Mouse (Mus musculus) adrenal gland, postnatal 4 days (tissue): Measurements from ENCODE around the gene Adamts6. TPM values are rescaled to one million over a fixed set of nuclear protein-coding genes. Genes with fewer than 3 reads are reported as not detected.

Source experiments
- DNase-seq, 2 experiments: peaks; one replicate each; pipeline ENCODE4 v3.0.0; 2021 to 2022; ENCODE audit warnings: low spot score in 2 of 2, mixed read lengths in 2 of 2
- long read RNA-seq, 2 experiments: library from polyadenylated mRNA; stranded (forward); transcript quantifications; one replicate each; pipeline ENCODE4 v2.0.0; 2021
- total RNA-seq, 2 experiments: library from RNA; stranded (reverse); gene quantifications; 2 replicates each; pipeline ENCODE4 v1.2.3; 2021

Gene Adamts6
- total RNA-seq, result 1 to 10 TPM; 5.6 to 8.1 TPM
- long read RNA-seq, experiment 1, result 0 reads
- long read RNA-seq, experiment 2, result 0 reads

DNA sequence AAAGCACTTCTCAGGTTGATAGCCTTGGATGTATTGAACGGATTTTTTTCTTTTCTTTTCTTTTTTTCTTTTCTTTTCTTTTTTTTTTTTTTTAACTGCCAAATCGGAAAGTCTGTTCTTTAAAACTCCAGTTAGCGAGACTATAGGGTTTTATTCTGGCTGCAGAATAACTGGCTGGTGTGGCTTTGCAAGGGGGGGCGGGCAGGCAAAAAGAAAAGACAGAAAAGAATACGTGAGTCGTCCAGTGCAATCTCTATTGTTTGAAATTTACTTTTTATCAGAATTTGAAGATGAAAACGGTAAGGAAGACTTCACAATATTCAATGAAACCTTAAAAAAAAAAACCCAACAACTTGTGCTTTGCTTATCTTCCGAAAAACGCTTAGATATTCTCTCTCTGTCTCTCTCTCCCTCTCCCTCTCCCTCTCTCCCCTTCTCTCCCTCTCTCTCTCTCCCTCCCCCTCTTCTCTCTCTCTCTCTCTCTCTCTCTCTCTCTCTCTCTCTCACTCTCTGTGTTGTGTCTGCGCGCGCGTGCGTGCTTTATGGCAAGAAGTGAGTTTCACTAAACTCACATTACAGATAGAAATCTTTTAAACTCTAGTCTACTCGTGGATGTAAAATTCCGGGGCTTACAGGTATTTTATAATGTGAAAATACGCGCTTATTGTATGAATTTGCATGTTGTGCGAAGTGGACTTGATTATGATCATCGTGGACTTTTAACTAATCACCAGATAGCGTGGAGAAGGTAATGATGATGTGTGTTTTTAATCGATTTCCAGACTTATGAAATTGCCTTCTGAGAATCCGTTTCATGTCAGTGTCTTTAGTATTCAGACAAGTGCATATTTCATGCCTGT lies at the start of gene Adamts6:
Gene Adamts6 (plus strand): TSS at position 470 of the 860 bp plus-strand sequence.
- DNase-seq, result no peak

DNA sequence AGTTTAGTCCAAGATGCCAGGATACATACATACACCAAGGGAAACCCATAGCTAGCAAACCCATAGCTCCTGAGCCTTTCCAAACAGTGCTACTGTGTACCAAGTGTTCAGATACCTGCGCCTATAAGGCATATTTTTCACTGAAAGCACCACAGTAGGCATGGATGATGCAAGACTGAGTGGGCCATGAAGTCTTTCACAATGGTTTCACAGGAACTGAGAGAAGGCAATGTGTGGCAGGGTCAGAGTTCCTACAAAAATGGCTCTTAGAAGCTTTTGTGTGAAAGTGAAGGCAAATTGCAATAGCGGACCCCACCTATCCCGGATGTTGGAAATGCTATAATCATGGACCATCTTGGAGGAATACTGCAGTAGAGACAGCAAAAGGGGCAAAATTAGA lies 28.6 kb upstream of the Adamts6 start:
- DNase-seq, result no peak

DNA sequence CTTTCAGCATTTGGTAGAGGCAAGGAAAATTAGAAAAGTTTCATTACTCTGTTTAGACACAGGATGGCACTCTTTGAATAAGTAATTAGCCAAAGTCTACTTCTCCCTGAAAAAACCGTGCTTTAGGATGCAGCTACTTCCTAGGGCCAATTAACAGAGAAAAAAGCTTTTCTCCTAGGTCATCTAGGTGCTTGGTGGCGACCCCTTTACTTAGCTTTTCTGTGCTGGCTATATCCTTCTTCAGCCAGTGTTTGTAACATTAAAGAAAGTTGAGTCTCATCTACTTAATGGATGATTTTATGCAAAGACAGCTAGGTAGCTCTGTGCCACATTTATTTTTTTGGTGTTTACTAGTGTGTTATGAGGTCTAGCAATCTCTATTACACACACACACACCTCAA lies 2.6 kb upstream of the Adamts6 start:
- no peak for DNase-seq

DNA sequence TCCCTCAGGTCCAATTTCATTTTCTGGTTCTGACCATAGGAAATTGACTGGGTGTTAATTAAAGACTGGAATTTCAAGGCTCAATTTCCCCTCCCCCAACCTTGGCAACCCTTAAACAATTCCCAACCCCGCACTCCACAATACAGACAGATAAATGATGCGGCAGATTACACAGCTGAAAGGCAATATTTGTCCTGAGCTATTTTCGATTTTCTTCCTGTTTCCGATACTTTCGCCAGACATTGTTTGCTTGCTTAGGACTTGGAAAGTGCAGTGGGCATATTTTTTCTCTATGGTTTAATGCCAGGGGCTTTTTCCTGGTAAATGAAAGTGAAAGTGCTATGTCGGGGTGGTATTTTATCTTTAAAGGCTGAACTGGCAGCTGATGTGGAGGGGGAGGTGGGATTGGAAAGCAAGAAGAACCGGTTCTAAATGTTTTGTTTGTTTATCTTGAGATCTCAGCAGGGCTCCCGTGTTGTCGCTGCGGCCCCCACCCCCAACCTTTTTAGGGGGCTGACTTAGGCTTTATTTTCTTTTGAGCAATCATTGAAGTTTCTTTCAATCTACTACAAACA lies 1.8 kb upstream of the Adamts6 start:
- no peak for DNase-seq

DNA sequence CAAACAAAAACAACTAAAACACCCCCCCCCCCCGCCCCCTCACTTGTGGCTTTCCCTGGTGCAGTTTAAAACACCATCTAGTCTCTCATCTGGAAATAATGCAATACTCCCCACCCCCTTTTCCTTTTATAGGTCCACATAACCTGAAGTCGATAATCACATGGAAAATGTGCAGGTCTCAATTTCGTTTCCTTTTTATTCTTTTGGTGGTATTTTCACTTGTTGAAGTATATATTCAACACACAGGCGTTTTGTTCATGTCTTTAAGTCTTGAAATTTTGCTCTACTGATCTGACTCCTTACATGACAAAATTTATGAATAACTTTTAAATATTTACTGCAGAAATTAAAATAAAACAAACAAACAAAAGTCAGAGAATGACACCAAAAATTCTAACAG lies 1.3 kb upstream of the Adamts6 start:
- DNase-seq, result no peak

DNA sequence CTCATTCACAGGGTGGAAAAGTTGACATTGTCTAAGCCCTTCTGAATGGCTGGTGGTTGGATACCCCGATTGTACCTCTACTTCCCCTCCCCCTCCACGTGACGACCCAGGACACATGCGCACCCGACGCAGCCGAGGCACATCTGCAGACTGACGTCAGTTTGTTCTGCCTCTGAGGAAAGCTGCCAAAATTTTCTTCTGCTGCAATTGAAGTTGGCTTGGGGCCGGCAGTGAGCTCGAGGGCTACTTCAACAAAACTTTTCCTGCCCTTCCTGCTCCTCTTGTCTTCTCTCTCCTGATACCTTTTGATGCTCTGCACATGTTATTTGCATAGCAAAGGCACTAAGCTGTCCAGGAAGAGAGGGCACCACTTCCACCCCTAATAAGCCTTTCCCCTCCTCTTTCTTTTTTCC lies 732 bp upstream of the Adamts6 start:
- peak; percentile 59 to 78 for DNase-seq

DNA sequence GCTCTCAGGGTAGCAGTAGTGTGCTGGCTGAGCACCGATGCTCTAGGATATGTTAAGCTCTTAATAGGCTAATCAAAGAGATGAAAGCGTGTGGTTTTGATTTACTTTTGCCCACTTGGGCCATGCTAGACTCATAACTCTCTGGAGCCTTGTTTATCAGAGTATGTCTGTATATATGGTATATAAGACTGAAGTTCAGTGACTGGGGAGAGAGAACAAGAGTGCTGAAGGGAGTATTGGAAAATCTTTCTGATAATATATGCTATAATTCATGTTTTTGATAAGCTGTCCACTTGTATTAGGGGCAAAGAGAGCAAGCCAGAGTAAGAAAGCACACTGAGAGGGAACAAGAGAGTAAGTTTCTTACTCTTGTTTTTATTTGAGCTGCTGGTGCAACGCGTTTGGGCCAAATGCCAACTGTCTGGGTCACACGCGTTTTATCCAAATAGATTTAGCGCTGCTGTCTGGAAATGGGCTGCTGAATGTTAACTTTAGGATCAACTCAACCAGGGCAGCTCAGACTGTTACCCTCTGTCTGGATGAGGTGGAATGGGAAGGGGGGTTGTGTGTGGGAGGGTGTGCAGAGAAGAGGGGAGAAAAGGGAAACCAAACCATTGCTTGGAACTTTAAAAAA lies 708 bp downstream of the Adamts6 start:
- DNase-seq, result peak; percentile 23 to 26

DNA sequence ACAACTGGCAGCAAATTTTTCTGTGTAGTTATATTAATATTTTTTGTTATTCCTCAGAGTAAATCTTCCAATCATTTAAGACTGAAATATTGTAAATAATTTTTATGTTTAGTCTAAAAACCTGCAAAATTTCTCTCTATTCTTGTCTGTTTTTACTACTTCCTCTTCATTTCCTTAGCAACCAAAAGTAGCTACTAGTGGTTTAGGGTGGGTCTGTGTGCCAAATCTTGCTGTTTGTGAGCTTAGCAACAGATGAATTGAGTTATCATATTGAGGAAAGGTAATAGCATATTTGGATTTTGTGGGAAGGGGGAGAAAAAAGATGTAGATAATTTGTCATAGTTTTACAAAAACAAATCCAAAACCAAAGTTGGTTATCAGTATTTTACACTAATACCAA lies 1.5 kb downstream of the Adamts6 start:
- no peak for DNase-seq

DNA sequence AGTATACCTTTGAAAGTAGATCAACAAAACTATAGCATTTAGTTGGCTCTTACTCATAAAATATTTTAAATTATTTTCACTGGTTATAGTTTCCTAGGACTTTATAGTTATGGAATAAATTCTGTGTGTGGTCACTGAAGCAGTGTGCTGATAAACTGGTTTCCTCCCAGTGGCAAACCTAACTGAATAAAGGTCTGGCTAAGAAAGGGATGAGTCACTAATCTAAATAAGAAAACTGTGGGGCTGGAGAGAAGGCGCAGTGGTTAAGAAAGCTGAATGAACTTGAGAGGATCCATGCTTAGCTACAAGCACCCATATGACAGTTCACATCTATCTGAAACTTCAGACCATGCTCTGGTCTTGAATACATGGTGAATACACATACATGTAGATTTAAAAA lies 7.8 kb downstream of the Adamts6 start:
- DNase-seq, result no peak

DNA sequence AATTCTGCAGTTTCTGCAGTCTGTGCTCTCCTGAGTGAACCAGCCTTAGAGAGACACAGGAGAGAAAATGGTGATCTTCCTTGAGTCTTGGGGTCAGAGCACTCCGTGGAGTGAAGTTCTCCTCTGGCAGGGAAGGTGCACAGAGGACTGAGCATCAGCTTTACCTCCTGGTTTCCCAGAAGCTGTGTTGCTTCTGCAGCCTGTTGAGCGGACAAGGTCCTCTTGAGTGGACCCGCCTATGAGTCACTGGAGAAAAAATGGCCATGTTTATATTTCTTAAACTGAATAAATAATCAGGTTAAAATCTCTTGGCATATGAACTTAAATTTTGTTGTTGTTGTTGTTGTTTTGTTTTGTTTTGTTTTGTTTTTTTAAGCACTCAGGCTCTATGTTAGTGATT lies 41.7 kb downstream of the Adamts6 start:
- DNase-seq, result no peak

DNA sequence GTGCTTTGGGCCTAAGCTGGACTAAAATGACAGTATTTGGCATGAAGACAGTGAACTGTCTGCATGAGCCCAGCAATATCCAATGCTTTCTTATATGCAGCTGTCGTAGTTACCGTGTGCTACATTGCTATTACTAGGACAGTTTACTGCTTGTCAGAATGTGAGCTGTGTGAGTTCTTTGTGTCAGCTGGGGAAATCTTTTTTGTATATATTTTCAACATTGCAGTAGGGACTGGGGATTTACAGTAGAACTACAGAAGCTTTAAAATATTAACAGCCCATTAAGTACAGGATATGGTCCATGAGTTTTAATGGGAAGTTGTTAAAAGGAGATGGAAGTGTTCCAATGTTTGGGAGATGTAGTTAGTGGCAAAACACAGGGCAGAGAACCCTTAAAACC lies 42.1 kb downstream of the Adamts6 start:
- DNase-seq, result no peak

DNA sequence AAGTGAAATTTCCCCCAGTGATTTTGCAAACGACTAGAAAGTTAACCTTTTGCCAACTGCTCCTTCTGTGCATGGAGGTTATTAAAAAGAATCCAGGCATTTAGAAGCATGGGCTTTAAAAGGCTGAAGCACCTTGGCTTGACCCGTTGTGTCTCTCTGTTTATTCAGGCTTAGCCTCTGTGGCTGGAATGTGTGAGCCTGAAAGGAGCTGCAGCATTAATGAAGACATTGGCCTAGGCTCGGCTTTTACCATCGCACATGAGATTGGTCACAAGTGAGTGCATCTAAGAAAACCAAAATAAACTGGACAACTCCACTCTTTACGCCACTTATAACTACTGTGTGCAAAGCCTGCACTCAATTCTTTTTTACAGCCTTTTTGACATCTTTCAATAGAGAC lies 65.0 kb downstream of the Adamts6 start:
- no peak for DNase-seq

DNA sequence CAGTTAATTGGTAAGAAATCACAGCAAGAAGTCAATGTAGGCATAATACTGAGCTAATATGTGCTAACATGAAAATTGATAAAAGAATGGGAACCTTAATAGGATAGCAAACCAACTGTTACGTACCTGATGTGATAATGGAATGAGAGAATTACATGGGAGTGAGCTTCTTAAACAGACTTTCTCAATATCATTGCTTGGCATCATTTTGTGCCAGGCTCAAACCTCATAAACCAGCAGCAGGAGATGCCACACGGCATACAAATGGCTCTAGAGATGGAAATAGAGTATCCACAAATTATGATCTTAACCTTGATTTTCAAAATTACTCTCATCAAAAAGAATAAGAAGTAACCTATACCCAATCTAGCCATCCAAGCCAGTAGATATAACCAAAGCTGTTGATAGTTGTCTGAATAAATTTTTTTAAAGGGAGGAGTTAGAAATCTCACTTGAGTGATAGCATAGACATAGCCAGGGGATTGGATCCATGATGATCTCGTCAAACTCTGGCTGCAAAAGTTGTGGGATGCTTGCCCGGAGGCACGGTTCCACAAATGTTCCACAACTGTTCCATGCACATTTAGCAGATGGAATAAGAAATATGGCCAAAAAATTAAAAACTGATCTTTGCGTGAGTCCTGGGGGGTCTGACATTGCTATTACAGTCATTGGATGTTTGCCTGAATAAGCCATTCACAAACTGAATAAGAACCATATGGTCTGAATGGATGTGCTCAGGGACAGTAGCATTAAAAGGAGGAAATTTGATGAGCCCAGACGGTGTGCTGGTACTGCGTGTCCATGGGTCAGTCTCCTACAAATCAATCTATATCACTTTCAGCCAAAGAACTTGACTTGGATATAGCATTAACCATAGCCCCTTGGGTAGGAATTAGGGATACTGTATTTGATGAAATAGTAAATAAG lies 106.1 kb downstream of the Adamts6 start:
- DNase-seq, result no peak

DNA sequence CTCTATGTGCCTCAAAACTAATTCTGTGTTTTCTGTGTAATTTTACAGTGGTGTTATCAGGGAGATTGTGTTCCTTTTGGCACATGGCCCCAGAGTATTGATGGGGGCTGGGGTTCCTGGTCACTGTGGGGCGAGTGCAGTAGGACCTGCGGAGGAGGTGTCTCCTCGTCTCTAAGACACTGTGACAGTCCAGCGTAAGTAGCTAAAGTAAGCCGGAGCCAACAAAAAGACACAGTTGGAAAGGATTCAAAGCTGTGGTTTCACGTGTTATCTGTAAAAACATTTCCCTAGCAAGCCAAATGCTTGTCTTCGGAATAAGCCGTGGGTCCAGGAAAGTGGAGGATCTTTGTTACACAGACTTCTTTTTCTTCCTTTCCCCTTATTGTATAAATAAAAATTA lies 110.2 kb downstream of the Adamts6 start:
- no peak for DNase-seq

DNA sequence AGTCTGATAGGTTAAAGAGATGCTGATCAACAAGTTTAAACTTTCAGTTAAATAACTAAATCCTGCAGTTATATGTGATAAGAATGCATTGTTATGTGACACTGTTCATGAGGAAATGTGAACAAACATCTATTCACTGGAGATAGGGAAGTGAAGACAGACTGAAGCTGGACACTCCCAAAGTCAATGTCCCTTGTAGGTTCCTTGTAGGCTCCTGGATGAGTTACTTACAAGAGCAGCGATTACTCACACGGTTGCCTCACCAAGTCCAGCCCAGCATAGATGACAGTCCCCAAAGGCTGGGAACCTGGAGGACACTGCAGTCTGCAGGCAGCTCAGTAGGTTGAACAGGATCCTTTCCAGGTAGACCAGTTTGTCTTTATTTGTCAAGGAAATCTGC lies 145.1 kb downstream of the Adamts6 start:
- DNase-seq, result no peak

DNA sequence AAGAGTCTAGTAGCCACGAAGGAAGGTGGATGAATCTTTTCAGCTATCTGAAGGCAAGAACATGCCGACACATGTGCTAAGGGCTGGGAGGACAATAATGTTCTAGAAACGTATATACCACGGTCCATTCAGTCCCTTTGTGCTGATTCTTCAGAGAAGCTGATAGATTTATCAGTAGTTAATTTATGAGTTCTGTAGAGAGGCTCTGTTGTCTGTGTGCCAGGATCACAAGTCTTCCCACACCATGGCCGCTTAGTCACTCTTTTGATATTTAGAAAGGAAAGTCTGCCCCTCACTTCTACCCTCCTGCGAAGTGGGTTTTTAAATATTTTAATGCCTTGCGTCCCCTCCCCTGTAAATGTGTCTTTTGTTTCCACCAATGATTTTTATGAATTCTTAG lies 154.9 kb downstream of the Adamts6 start:
- no peak for DNase-seq

DNA sequence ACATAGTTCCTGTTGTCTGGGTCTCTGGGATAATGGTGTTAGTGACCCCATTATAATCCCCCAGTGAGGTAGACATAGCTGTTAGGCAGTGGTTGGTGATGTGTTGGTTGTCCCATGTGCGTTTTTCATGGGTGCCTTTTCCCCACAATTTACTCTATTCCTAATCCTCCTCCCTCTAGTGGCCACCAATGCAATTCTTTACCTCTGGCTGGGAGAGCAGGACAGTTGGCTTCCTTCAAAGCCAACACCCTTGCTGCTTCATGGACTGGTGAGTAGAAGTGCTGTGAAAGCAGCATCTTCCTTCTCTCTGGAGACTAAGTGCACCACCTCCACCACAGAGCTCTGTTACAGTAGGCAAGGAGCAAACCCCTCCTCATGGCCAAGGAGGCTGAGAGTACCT lies 157.8 kb downstream of the Adamts6 start:
- no peak for DNase-seq

DNA sequence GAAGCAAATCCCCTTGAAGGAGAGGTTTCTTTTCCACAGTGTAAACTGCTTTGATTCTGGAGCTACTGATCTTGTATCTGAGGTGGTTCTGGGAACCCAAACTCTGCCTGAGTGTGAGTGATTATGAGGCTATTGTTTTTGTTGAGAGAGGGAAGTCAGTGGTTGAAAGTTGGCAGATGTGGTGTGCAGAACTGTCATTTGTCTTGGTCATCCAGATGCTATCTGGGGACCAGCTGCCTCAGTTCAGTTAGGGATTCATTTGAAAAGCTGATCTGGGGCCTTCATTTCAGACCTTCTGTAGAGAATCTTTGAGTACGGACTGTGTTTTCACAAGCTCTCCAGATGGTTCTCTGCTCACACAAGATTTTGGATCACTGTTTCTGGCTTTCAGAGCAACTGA lies 159.3 kb downstream of the Adamts6 start:
- no peak for DNase-seq

DNA sequence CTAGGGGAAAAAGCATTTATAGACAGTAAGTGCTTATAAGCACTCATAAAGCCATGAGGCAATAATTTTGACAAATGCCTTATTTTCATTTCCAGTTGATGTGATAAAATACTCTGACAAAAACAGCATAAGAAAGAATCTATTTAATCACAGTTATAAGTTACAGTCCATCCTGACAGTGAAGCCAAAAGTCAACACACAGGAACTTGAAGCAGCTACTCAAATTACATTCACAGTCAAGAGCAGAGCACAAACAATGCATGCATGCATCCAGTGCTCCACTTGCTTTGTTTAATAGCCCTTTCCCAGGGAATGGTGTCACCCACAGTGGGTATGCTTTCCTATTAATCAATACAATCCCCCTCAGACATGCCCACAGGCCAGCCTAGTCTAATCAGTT lies 159.8 kb downstream of the Adamts6 start:
- no peak for DNase-seq

DNA sequence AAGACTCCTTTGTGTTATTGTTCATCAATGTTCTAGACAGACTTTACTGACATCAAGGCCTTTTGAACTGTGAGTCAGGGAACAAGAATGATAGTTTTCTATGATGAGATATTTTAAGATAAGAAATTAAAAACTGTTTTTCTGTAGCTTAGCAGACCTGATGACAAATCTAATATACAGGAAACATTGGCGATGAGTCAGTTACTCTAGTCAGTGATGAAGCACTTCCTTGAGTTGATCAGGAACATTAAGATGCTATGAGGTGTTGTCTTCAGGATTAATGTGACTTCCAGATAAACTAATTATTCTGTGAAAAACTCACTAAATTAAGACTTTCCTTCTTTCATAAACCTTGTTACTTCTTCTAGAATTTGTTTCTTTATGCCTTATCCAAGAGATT lies 160.7 kb downstream of the Adamts6 start:
- no peak for DNase-seq

DNA sequence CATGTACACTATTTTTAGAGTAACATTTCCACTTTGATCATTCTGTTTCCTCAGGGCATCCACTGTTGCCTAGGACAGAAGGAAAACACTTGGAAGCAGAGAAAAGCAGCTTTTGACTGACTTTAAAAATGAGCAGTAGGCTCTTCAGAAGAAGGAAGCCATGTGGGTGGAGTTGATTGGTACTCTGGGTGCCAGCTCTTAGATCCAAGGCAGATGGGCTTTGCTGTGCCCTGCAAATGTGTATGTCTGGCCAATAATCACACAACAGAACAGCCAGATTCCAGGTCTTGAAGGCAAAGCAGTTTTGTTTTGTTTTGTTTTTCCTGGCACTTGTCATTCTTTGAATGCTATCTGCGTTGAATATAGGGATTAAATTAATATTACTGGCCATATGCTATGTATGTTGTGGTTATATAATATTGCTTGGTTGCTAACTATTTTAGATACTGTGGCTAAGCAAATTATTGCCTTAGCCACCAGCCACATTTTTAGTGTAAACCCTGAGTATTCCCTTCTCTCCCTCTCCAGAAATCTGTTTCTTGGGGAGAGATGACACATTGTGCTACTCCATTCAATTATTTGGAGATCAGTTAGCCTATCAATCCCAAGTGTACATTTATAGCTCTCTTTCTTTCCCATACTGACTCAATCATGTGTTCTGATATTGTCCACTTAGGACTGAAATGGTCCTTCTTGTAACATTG lies 165.8 kb downstream of the Adamts6 start:
- DNase-seq, result no peak
